Mouse (Mus musculus) kidney, embryonic 14.5 days (tissue): ENCODE data around the gene Srgap3. TPM values are rescaled to one million over a fixed set of nuclear protein-coding genes. Genes with fewer than 3 reads are reported as not detected.

Experiments
- ATAC-seq: fragments of 200-750 bp; cut with Nextera tagmentation; 2 replicates; pipeline ENCODE4 v1.8.0; 2017; ENCODE audit warnings: moderate number of reproducible peaks, mild to moderate bottlenecking, moderate TSS enrichment, moderate library complexity; ENCODE audit not compliant: low FRiP score, low TSS enrichment
- H3K27ac ChIP-seq: fragments of 300-500 bp; sonication (generic); 2 replicates; pipeline ENCODE4 v1.5.1; 2014; ENCODE audit warnings: low read depth, mild to moderate bottlenecking, low read length, moderate library complexity, mixed read lengths
- H3K27me3 ChIP-seq: fragments of 300-500 bp; sonication (generic); 2 replicates; pipeline ENCODE4 v1.6.1; 2014; ENCODE audit warnings: mild to moderate bottlenecking, low read length; ENCODE audit not compliant: control insufficient read depth, insufficient read depth
- H3K36me3 ChIP-seq: fragments of 300-500 bp; sonication (generic); 2 replicates; pipeline ENCODE4 v1.6.1; 2014; ENCODE audit warnings: low read length, mixed read lengths; ENCODE audit not compliant: control insufficient read depth, insufficient read depth
- H3K4me1 ChIP-seq: fragments of 300-500 bp; sonication (generic); 2 replicates; pipeline ENCODE4 v1.6.1; 2014; ENCODE audit warnings: low read length, mixed read lengths; ENCODE audit not compliant: control insufficient read depth, insufficient read depth
- H3K4me2 ChIP-seq: fragments of 300-500 bp; sonication (generic); replicated peaks from 2 replicates; pipeline ENCODE4 v1.6.1; 2014; ENCODE audit warnings: low read depth, mild to moderate bottlenecking, low read length
- H3K4me3 ChIP-seq: fragments of 300-500 bp; sonication (generic); 2 replicates; pipeline ENCODE4 v1.5.1; 2014; ENCODE audit warnings: mild to moderate bottlenecking, low read length
- H3K9ac ChIP-seq: fragments of 300-500 bp; sonication (generic); 2 replicates; pipeline ENCODE4 v1.6.1; 2014; ENCODE audit warnings: low read depth, mild to moderate bottlenecking, low read length, moderate library complexity
- H3K9me3 ChIP-seq: fragments of 300-500 bp; sonication (generic); 2 replicates; pipeline ENCODE4 v1.6.1; 2016; ENCODE audit warnings: low read length; ENCODE audit not compliant: control insufficient read depth
- WGBS: fragments of 180-500 bp; shearing (Covaris S2); extraction: QIAGEN DNeasy Blood & Tissue Kit; methylation state at CpG from one replicate; pipeline ENCODE4 v1.1.7; 2014; 5-methylcytosine and 5-hydroxymethylcytosine counted together
- polyA plus RNA-seq: library from polyadenylated mRNA; unstranded; fragments of >200 nt; fragmentation: Nextera tagmentation; extraction: Ambion mirVana; gene quantifications from 2 replicates; pipeline ENCODE4 v1.2.1, GENCODE M21; 2014

The Srgap3 gene
- polyA plus RNA-seq, 1 experiment from 2014 or later: 6.9 TPM

GRCm38 (mm10) chr6:112925234-112925975 lies 21.7 kb downstream of the Srgap3 start:
- Histone ChIP-seq H3K9me3 (no peaks in the 10 kb centered on the region; the same call in 1 of the 2 replicates), H3K4me3 (no peak overlapping the region), H3K27ac (no peak overlapping the region), H3K9ac (no peak overlapping the region), H3K4me2 (no peak overlapping the region), H3K27me3 (no peaks in the 10 kb centered on the region), H3K4me1 (0 out of 2 replicates have a peak, but pooled peaks cover 4% of the 10 kb centered on the region), H3K36me3 (no peaks in the 10 kb centered on the region)
- WGBS: 62% methylated on average over 11 of the region's 11 CpGs
- ATAC-seq: no peak

- H3K27ac ChIP-seq: no peak overlapping the region
- 79% methylated on average over 13 of the region's 13 CpGs for WGBS
- no peaks in the 10 kb centered on the region for H3K27me3 ChIP-seq
- H3K4me2 ChIP-seq: no peak overlapping the region
- H3K9me3 ChIP-seq: no peaks in the 10 kb centered on the region; the same call in 1 of the 2 replicates
- no peak for ATAC-seq
- H3K36me3 ChIP-seq: no peaks in the 10 kb centered on the region
- H3K9ac ChIP-seq: no peak overlapping the region
- H3K4me1 ChIP-seq: 0 out of 2 replicates have a peak, but pooled peaks cover 4% of the 10 kb centered on the region
- no peak overlapping the region for H3K4me3 ChIP-seq
These were observed 22.4 kb downstream of the Srgap3 start for GRCm38 (mm10) chr6:112924606-112925141.

GRCm38 (mm10) chr6:112920619-112921195 lies 26.4 kb downstream of the Srgap3 start:
- no peak overlapping the region for H3K27ac ChIP-seq
- H3K9me3 ChIP-seq: no peaks in the 10 kb centered on the region; the same call in 1 of the 2 replicates
- no peak for ATAC-seq
- H3K4me2 ChIP-seq: no peak overlapping the region
- H3K27me3 ChIP-seq: no peaks in the 10 kb centered on the region
- no peak overlapping the region for H3K4me3 ChIP-seq
- H3K4me1 ChIP-seq: 0 out of 2 replicates have a peak, but pooled peaks cover 3% of the 10 kb centered on the region
- no peak overlapping the region for H3K9ac ChIP-seq
- H3K36me3 ChIP-seq: no peaks in the 10 kb centered on the region
- WGBS: 89% methylated on average over 8 of the region's 8 CpGs

GRCm38 (mm10) chr6:112917717-112918116 lies 29.3 kb downstream of the Srgap3 start:
- WGBS: 95% methylated on average over 8 of the region's 8 CpGs
- Histone ChIP-seq H3K36me3 (no peaks in the 10 kb centered on the region), H3K27ac (no peak overlapping the region), H3K4me3 (no peak overlapping the region), H3K9me3 (no peaks in the 10 kb centered on the region), H3K4me1 (no peaks in the 10 kb centered on the region), H3K27me3 (no peaks in the 10 kb centered on the region), H3K9ac (no peak overlapping the region), H3K4me2 (no peak overlapping the region)
- ATAC-seq: no peak

- Histone ChIP-seq H3K36me3 (no peaks in the 10 kb centered on the region), H3K9me3 (no peaks in the 10 kb centered on the region), H3K27me3 (no peaks in the 10 kb centered on the region), H3K4me2 (no peak overlapping the region), H3K27ac (no peak overlapping the region), H3K9ac (no peak overlapping the region), H3K4me3 (no peak overlapping the region), H3K4me1 (no peaks in the 10 kb centered on the region)
- ATAC-seq: no peak
- 83% methylated on average over 2 of the region's 2 CpGs for WGBS
These were observed 30.8 kb downstream of the Srgap3 start for GRCm38 (mm10) chr6:112916243-112916642.

- Histone ChIP-seq H3K27ac (no peak overlapping the region), H3K4me2 (no peak overlapping the region), H3K9ac (no peak overlapping the region), H3K36me3 (no peaks in the 10 kb centered on the region), H3K4me1 (no peaks in the 10 kb centered on the region), H3K9me3 (no peaks in the 10 kb centered on the region), H3K27me3 (no peaks in the 10 kb centered on the region), H3K4me3 (no peak overlapping the region)
- no peak for ATAC-seq
- WGBS: 63% methylated on average over 5 of the region's 5 CpGs
These were observed 34.5 kb downstream of the Srgap3 start for GRCm38 (mm10) chr6:112912552-112912951.

DNA sequence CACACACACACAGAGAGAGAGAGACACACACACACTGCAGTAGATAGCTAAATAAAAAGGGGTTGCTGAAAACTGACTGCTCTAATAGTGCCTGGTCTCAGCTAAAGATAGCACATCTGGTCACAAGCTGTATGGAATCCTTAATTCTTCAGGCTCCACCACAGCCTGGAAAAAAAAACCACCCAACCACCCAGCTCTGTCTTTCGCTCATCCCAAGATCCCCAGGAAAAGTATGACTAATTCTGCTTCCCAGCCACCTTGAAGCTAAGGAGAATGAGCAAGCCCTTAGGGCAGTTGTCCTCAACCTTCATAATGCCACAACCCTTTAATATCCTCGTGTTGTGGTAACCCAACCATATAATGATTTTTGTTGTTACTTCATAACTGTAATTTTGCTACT lies 37.4 kb downstream of the Srgap3 start:
- H3K36me3 ChIP-seq: no peaks in the 10 kb centered on the region
- no peaks in the 10 kb centered on the region for H3K4me1 ChIP-seq
- no peak overlapping the region for H3K9ac ChIP-seq
- H3K27ac ChIP-seq: no peak overlapping the region
- no peak overlapping the region for H3K4me3 ChIP-seq
- H3K4me2 ChIP-seq: no peak overlapping the region
- no peaks in the 10 kb centered on the region for H3K9me3 ChIP-seq
- 79% methylated on average over 2 of the region's 2 CpGs for WGBS
- H3K27me3 ChIP-seq: no peaks in the 10 kb centered on the region
- no peak for ATAC-seq

DNA sequence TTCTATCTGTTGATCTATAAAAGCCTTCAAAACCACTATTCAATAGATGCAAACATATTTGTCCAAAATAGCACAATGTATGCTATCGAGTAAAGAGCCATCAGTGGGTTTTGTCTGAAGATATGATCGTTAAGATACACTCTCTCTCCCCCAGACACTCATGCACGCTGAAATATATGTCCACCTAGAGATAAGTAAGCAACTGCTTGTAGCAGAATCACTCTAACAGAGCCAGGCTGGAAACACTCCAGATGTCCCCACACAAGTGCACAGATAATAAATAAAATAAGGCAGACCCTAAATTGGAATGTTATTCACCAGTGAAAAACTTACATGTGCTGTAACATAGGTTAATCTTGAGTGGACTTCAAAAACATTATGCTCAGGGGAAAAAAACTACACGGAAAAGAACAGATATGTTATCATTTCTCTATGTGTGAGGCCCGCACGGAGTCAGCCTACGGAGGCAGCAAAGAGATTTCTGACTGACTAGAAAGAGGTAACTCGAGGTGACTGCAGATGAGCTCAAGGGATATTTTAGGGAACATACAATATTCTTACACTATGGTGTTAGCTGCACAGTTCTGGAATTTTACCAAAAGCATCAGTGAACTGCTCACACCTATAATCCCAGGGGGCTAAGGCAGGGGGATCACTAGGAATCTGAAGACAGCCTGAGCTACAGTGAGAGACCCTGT lies 39.0 kb downstream of the Srgap3 start:
- 84% methylated on average over 8 of the region's 8 CpGs for WGBS
- ATAC-seq: no peak
- no peak overlapping the region for H3K9ac ChIP-seq

DNA sequence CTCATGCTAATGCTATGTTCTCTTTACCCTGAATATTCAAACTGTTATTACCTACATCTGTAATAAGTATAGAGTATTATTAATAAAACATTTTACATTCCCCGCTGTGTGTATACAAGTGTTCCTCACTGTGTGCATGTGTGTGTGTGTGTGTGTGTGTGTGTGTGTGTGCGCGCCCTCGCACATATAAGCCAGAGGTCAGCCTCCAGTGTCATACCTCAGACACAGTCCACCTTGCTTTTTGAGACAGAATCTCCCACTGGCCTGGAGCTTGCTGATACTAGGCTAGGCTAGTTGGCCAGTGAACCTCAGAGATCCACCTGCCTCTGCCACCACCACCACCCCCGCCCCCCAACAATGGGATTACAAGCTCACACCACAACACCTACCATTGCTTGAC lies 43.3 kb downstream of the Srgap3 start:
- Histone ChIP-seq H3K9ac (no peak overlapping the region), H3K27ac (no peak overlapping the region), H3K4me1 (no peaks in the 10 kb centered on the region), H3K4me3 (no peak overlapping the region), H3K27me3 (no peaks in the 10 kb centered on the region), H3K9me3 (no peaks in the 10 kb centered on the region), H3K4me2 (no peak overlapping the region), H3K36me3 (no peaks in the 10 kb centered on the region)
- 99% methylated on average over 5 of the region's 5 CpGs for WGBS
- ATAC-seq: no peak

More for the DNA sequence above, 39.0 kb downstream of the Srgap3 start:
- Histone ChIP-seq H3K4me2 (no peak overlapping the region), H3K4me3 (no peak overlapping the region), H3K36me3 (no peaks in the 10 kb centered on the region), H3K9me3 (no peaks in the 10 kb centered on the region), H3K4me1 (no peaks in the 10 kb centered on the region), H3K27ac (no peak overlapping the region), H3K27me3 (no peaks in the 10 kb centered on the region)
